ENCODE assay signal across 11 mouse cellular contexts in the genomic region with DNA sequence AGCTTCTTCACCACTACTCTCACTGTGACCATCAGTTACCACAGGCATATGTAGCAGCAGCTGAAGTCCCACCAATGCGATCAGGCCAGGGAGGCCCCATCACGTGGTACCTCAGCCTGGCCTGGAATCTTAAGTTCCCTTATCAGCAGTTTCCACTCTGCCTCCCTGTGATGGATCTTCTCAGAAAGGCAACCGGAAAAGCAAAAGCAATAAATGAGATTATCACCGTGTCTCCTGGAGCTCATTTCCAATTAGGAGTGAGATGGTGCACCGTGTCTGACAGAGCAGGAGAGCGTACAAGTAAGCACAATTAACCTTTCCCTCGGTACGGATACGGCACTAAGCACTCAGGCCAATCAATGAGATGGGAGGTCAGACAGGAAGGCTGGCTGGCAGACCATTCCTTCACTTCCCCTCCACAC. TPM values are rescaled to one million over a fixed set of nuclear protein-coding genes. Genes with fewer than 3 reads are reported as not detected.
A peak's percentile ranks its signal among the peaks of the same experiment; 100 is the strongest.
DNase-seq lines count a peak whose midpoint lies in the region; ATAC-seq lines count a peak whose summit lies in the region.
"Had no signal": no experiment of that assay in that cellular context is flagged by ENCODE, and none has a peak within 500 bp of the region (broad histone marks: within the 10 kb centered on the region; RNA-seq: fewer than 3 reads in every experiment).

No protein-coding gene starts in this region.

- H3K4me1 ChIP-seq in heart, embryonic 14.5 days (ENCODE audit: control insufficient read depth in 2 of 2, insufficient read depth in 2 of 2, low read length in 2 of 2): peaks cover 7 to 9% of the 10 kb centered on the region in 2 experiments
- no peaks in the 10 kb centered on the region for H3K4me1 ChIP-seq in hindbrain, embryonic 16.5 days (ENCODE audit: control insufficient read depth, insufficient read depth, low read depth, low read length)
- no peaks in the 10 kb centered on the region for H3K4me1 ChIP-seq in midbrain, embryonic 12.5 days
- H3K4me1 ChIP-seq in forebrain, embryonic 14.5 days (ENCODE audit: control insufficient read depth, insufficient read depth, low read length): no peaks in the 10 kb centered on the region
- H3K4me1 ChIP-seq: embryonic facial prominence, embryonic 13.5 days had no signal

- DNase-seq in heart, adult 18-20 months: no peak
- DNase-seq in MEL-GATA-1-ER (ENCODE audit: extremely low read depth, low read depth): peak; percentile 81
- no peak for DNase-seq in thymus, postnatal 10 days (ENCODE audit: low spot score in 2 of 2)
- no peak for DNase-seq in forebrain, embryonic 14.5 days (ENCODE audit: low spot score)
- DNase-seq: adrenal gland, postnatal 36 days; cerebellum, adult 8-10 months; kidney, postnatal 10 days had no signal

- no peak overlapping the region for H3K4me3 ChIP-seq in heart, embryonic 14.5 days (ENCODE audit: control insufficient read depth in 1 of 2, insufficient read depth in 1 of 2, low read depth in 1 of 2, low read length in 2 of 2)
- no peak overlapping the region for H3K4me3 ChIP-seq in hindbrain, embryonic 16.5 days (ENCODE audit: low read length)
- no peak overlapping the region for H3K4me3 ChIP-seq in midbrain, embryonic 12.5 days
- H3K4me3 ChIP-seq in forebrain, embryonic 14.5 days (ENCODE audit: low read depth, low read length): no peak overlapping the region
- H3K4me3 ChIP-seq: embryonic facial prominence, embryonic 13.5 days had no signal

- no peak overlapping the region for H3K27ac ChIP-seq in heart, embryonic 14.5 days (replicated peaks in 1 of 2; ENCODE audit: control insufficient read depth in 1 of 2, insufficient read depth in 1 of 2, low read depth in 2 of 2, low read length in 2 of 2)
- H3K27ac ChIP-seq in hindbrain, embryonic 16.5 days (ENCODE audit: low read depth, low read length): no peak overlapping the region
- no peak overlapping the region for H3K27ac ChIP-seq in midbrain, embryonic 12.5 days (replicated peaks)
- H3K27ac ChIP-seq in forebrain, embryonic 14.5 days (ENCODE audit: low read depth, low read length): no peak overlapping the region
- H3K27ac ChIP-seq: embryonic facial prominence, embryonic 13.5 days had no signal

- H3K4me2 ChIP-seq in heart, embryonic 14.5 days (ENCODE audit: low read length): peak overlapping the region; percentile 24
- H3K4me2 ChIP-seq in hindbrain, embryonic 16.5 days (ENCODE audit: low read length): no peak overlapping the region
- no peak overlapping the region for H3K4me2 ChIP-seq in midbrain, embryonic 12.5 days (replicated peaks)
- H3K4me2 ChIP-seq in forebrain, embryonic 14.5 days (ENCODE audit: low read length): no peak overlapping the region
- H3K4me2 ChIP-seq: embryonic facial prominence, embryonic 13.5 days had no signal

- no peaks in the 10 kb centered on the region for H3K27me3 ChIP-seq in heart, embryonic 14.5 days (ENCODE audit: control insufficient read depth, insufficient read depth, low read length)
- H3K27me3 ChIP-seq in hindbrain, embryonic 16.5 days (replicated peaks; ENCODE audit: control insufficient read depth, insufficient read depth, low read length): no peaks in the 10 kb centered on the region
- H3K27me3 ChIP-seq in midbrain, embryonic 12.5 days: no peaks in the 10 kb centered on the region
- no peaks in the 10 kb centered on the region for H3K27me3 ChIP-seq in forebrain, embryonic 14.5 days (replicated peaks; ENCODE audit: control insufficient read depth, insufficient read depth, low read length)
- H3K27me3 ChIP-seq: embryonic facial prominence, embryonic 13.5 days had no signal

- ATAC-seq in heart, embryonic 14.5 days (ENCODE audit: insufficient number of reproducible peaks, insufficient read depth, low FRiP score, low read depth): 0 out of 2 replicates have a peak, but pooled peaks have one; percentile 69
- 0 out of 2 replicates have a peak, but pooled peaks have one; percentile 40 for ATAC-seq in hindbrain, embryonic 16.5 days
- ATAC-seq in midbrain, embryonic 12.5 days (ENCODE audit: low FRiP score, low read depth): peak; percentile 41; the same call in 1 of the 2 replicates
- no peak for ATAC-seq in forebrain, embryonic 14.5 days

- H3K9me3 ChIP-seq in heart, embryonic 14.5 days (ENCODE audit: control insufficient read depth, low read length): no peaks in the 10 kb centered on the region
- H3K9me3 ChIP-seq in hindbrain, embryonic 16.5 days (ENCODE audit: control insufficient read depth, low read length): no peaks in the 10 kb centered on the region
- no peaks in the 10 kb centered on the region for H3K9me3 ChIP-seq in midbrain, embryonic 12.5 days
- no peaks in the 10 kb centered on the region for H3K9me3 ChIP-seq in forebrain, embryonic 14.5 days (replicated peaks; ENCODE audit: control insufficient read depth, low read length)
- H3K9me3 ChIP-seq: embryonic facial prominence, embryonic 13.5 days had no signal

- 9% methylated on average over 9 of the region's 9 CpGs for WGBS in heart, embryonic 14.5 days
- WGBS in hindbrain, embryonic 16.5 days: 72% methylated on average over 9 of the region's 9 CpGs
- WGBS in midbrain, embryonic 12.5 days: 79% methylated on average over 9 of the region's 9 CpGs
- 87% methylated on average over 9 of the region's 9 CpGs for WGBS in forebrain, embryonic 14.5 days

- H3K36me3 ChIP-seq in heart, embryonic 14.5 days (ENCODE audit: control insufficient read depth, insufficient read depth, low read length): no peaks in the 10 kb centered on the region
- H3K36me3 ChIP-seq in hindbrain, embryonic 16.5 days (ENCODE audit: control insufficient read depth, insufficient read depth, low read length): no peaks in the 10 kb centered on the region
- H3K36me3 ChIP-seq in midbrain, embryonic 12.5 days: no peaks in the 10 kb centered on the region
- no peaks in the 10 kb centered on the region for H3K36me3 ChIP-seq in forebrain, embryonic 14.5 days (ENCODE audit: control insufficient read depth, insufficient read depth, low read length)
- H3K36me3 ChIP-seq: embryonic facial prominence, embryonic 13.5 days had no signal

- no peak overlapping the region for H3K9ac ChIP-seq in heart, embryonic 14.5 days (ENCODE audit: low read length)
- H3K9ac ChIP-seq in hindbrain, embryonic 16.5 days (ENCODE audit: low read depth, low read length): no peak overlapping the region
- H3K9ac ChIP-seq in midbrain, embryonic 12.5 days (replicated peaks): no peak overlapping the region
- no peak overlapping the region for H3K9ac ChIP-seq in forebrain, embryonic 14.5 days (ENCODE audit: low read length)
- H3K9ac ChIP-seq: embryonic facial prominence, embryonic 13.5 days had no signal

RNA-seq across cellular contexts. Expression of gene Gcnt4, which starts 47.4 kb away (rescaled TPM):
- 0.31 and 0.46 TPM in 2 replicates for polyA plus RNA-seq in heart, embryonic 14.5 days (2014; fragmentation: Nextera tagmentation; extraction: Ambion mirVana)
- under 1 TPM; 0.05 to 0.08 TPM for total RNA-seq in heart, adult 18-20 months (2021)
- polyA plus RNA-seq in hindbrain, embryonic 16.5 days (2015; fragmentation: Nextera tagmentation; extraction: Ambion mirVana): 0.14 and 0.22 TPM in 2 replicates
- polyA plus RNA-seq in midbrain, embryonic 12.5 days (2016; fragmentation: Nextera tagmentation; extraction: Ambion mirVana): 0.22 and 0.23 TPM in 2 replicates
- polyA plus RNA-seq in forebrain, embryonic 14.5 days (2014; fragmentation: Nextera tagmentation; extraction: Ambion mirVana): 0.04 and 0.08 TPM in 2 replicates
